Mouse (Mus musculus): ENCODE data around the gene Rmdn2.

DNA sequence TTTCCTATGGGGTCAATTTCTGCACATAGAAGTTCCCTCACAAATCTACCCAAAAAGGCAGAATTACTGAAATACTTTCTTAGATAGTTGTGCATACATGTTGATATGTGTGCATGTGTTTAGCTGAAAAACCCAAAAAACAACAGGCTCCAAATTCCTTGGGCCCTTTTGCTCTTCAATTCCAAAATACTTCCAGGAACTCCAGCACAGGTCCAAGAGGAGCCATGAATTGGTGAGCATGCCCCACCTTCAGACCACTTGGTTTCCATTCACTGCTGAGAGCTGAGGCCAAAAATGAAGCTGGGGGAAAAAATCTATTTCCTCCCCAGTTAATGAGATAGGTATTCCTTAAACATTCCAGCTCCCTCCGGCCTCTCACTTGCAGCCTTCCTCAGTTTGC lies 98.1 kb downstream of the Rmdn2 start:
- TF ChIP-seq CTCF (IDR thresholded peaks at IDR 0.05; ENCODE audit: extremely low read depth, insufficient read length, insufficient replicate concordance, low read depth, low read length) = no peak
- no peak for TF ChIP-seq POLR2A (IDR thresholded peaks at IDR 0.05; ENCODE audit: low read depth, low read length)

Measured in small intestine, adult 2 months (tissue).